Mouse (Mus musculus): ENCODE measurements around the gene Dgkb.

Gene Dgkb

GRCm38 (mm10) chr12:38356386-38356785 lies 538.9 kb downstream of the Dgkb start:
- in situ Hi-C loops (cut with MboI, MseI), result loop anchor here (10.0 kb wide), 1 partner anchor 372 kb away; no protein-coding TSS in a partner anchor

- in situ Hi-C loops (cut with MboI, MseI), result no loop called here
These were observed 544.0 kb downstream of the Dgkb start for GRCm38 (mm10) chr12:38361491-38361890.

- in situ Hi-C loops (cut with MboI, MseI), result no loop called here
These were observed 554.1 kb downstream of the Dgkb start for GRCm38 (mm10) chr12:38371597-38371996.

GRCm38 (mm10) chr12:38374159-38374558 lies 556.6 kb downstream of the Dgkb start:
- in situ Hi-C loops (cut with MboI, MseI), result no loop called here

GRCm38 (mm10) chr12:38385942-38386341 lies 568.4 kb downstream of the Dgkb start:
- in situ Hi-C loops (cut with MboI, MseI), result no loop called here

GRCm38 (mm10) chr12:38386991-38387390 lies 569.5 kb downstream of the Dgkb start:
- in situ Hi-C loops (cut with MboI, MseI), result no loop called here

- in situ Hi-C loops (cut with MboI, MseI), result no loop called here
These were observed 570.1 kb downstream of the Dgkb start for GRCm38 (mm10) chr12:38387654-38388053.

GRCm38 (mm10) chr12:38388243-38388642 lies 570.7 kb downstream of the Dgkb start:
- in situ Hi-C loops (cut with MboI, MseI), result no loop called here

GRCm38 (mm10) chr12:38397754-38398312 lies 580.3 kb downstream of the Dgkb start:
- in situ Hi-C loops (cut with MboI, MseI), result no loop called here

GRCm38 (mm10) chr12:38400089-38400488 lies 582.6 kb downstream of the Dgkb start:
- in situ Hi-C loops (cut with MboI, MseI), result no loop called here

GRCm38 (mm10) chr12:38435364-38436130 lies 618.0 kb downstream of the Dgkb start:
- in situ Hi-C loops (cut with MboI, MseI), result no loop called here

GRCm38 (mm10) chr12:38436131-38436436 lies 618.6 kb downstream of the Dgkb start:
- in situ Hi-C loops (cut with MboI, MseI), result no loop called here

- in situ Hi-C loops (cut with MboI, MseI), result no loop called here
These were observed 633.0 kb downstream of the Dgkb start for GRCm38 (mm10) chr12:38450323-38451087.

GRCm38 (mm10) chr12:38451677-38452076 lies 634.2 kb downstream of the Dgkb start:
- in situ Hi-C loops (cut with MboI, MseI), result no loop called here

- in situ Hi-C loops (cut with MboI, MseI), result no loop called here
These were observed 650.7 kb downstream of the Dgkb start for GRCm38 (mm10) chr12:38468191-38468590.

GRCm38 (mm10) chr12:38468605-38469004 lies 651.1 kb downstream of the Dgkb start:
- in situ Hi-C loops (cut with MboI, MseI), result no loop called here

- in situ Hi-C loops (cut with MboI, MseI), result no loop called here
These were observed 679.7 kb downstream of the Dgkb start for GRCm38 (mm10) chr12:38497229-38497628.

GRCm38 (mm10) chr12:38500931-38501330 lies 683.4 kb downstream of the Dgkb start:
- in situ Hi-C loops (cut with MboI, MseI), result no loop called here

GRCm38 (mm10) chr12:38508195-38508594 lies 690.7 kb downstream of the Dgkb start:
- in situ Hi-C loops (cut with MboI, MseI), result no loop called here

GRCm38 (mm10) chr12:38545431-38545830 lies 727.9 kb downstream of the Dgkb start:
- in situ Hi-C loops (cut with MboI, MseI), result no loop called here

GRCm38 (mm10) chr12:38577141-38577540 lies 759.6 kb downstream of the Dgkb start:
- in situ Hi-C loops (cut with MboI, MseI), result no loop called here

GRCm38 (mm10) chr12:38579191-38579817 lies 761.8 kb downstream of the Dgkb start:
- in situ Hi-C loops (cut with MboI, MseI), result no loop called here
